Mouse (Mus musculus): ENCODE data around the gene Usp5. TPM values are rescaled to one million over a fixed set of nuclear protein-coding genes. Genes with fewer than 3 reads are reported as not detected.
"Not testable (repeated sequence)": the region's sequence is repeated elsewhere in the genome, so short reads cannot be mapped to it uniquely, and the experiment has no call there.

Usp5 gene
- polyA plus RNA-seq, 1 experiment, result 120 TPM

GRCm38 (mm10) chr6:124840241-124841167 lies 11.2 kb upstream of the Usp5 start, which contains the start of gene Gnb3:
Gene Gnb3, minus strand, starts transcription at chr6:124840275.
- DNase-seq (ENCODE audit: low read depth), result no peak

GRCm38 (mm10) chr6:124839805-124840204 lies 10.5 kb upstream of the Usp5 start:
- DNase-seq (ENCODE audit: low read depth), result no peak

GRCm38 (mm10) chr6:124836411-124836810 lies 7.1 kb upstream of the Usp5 start:
- no peak for DNase-seq (ENCODE audit: low read depth)

GRCm38 (mm10) chr6:124835531-124835930 lies 6.2 kb upstream of the Usp5 start:
- no peak for DNase-seq (ENCODE audit: low read depth)

- DNase-seq (ENCODE audit: low read depth), result no peak
Observed at GRCm38 (mm10) chr6:124834512-124835081, 5.3 kb upstream of the Usp5 start.

- DNase-seq (ENCODE audit: low read depth), result no peak
Observed at GRCm38 (mm10) chr6:124831649-124832048, 2.4 kb upstream of the Usp5 start.

- DNase-seq (ENCODE audit: low read depth), result not testable (repeated sequence)
Observed at GRCm38 (mm10) chr6:124831199-124831598, 1.9 kb upstream of the Usp5 start.

GRCm38 (mm10) chr6:124829799-124830700 lies 766 bp upstream of the Usp5 start:
- DNase-seq (ENCODE audit: low read depth), result no peak

- DNase-seq (ENCODE audit: low read depth), result no peak
Observed at GRCm38 (mm10) chr6:124828101-124828592, 1.1 kb downstream of the Usp5 start.

- no peak for DNase-seq (ENCODE audit: low read depth)
Observed at GRCm38 (mm10) chr6:124822049-124822448, 7.2 kb downstream of the Usp5 start.

GRCm38 (mm10) chr6:124820891-124821290 lies 8.4 kb downstream of the Usp5 start:
- no peak for DNase-seq (ENCODE audit: low read depth)

- DNase-seq (ENCODE audit: low read depth), result no peak
Observed at GRCm38 (mm10) chr6:124817971-124818370, 11.3 kb downstream of the Usp5 start.

GRCm38 (mm10) chr6:124817563-124817962 lies 11.7 kb downstream of the Usp5 start:
- no peak for DNase-seq (ENCODE audit: low read depth)

- DNase-seq (ENCODE audit: low read depth), result no peak
Observed at GRCm38 (mm10) chr6:124817125-124817524, 12.2 kb downstream of the Usp5 start.

GRCm38 (mm10) chr6:124816611-124817010 lies 12.7 kb downstream of the Usp5 start:
- no peak for DNase-seq (ENCODE audit: low read depth)

GRCm38 (mm10) chr6:124814858-124815774 lies 14.2 kb downstream of the Usp5 start:
- no peak for DNase-seq (ENCODE audit: low read depth)

- DNase-seq (ENCODE audit: low read depth), result no peak
Observed at GRCm38 (mm10) chr6:124814448-124814847, 14.8 kb downstream of the Usp5 start.

- no peak for DNase-seq (ENCODE audit: low read depth)
Observed at GRCm38 (mm10) chr6:124813933-124814332, 15.4 kb downstream of the Usp5 start, which contains the start of gene Tpi1. Gene Tpi1, minus strand, starts transcription at chr6:124814296.

GRCm38 (mm10) chr6:124813496-124813895 lies 15.8 kb downstream of the Usp5 start:
- no peak for DNase-seq (ENCODE audit: low read depth)

GRCm38 (mm10) chr6:124812848-124813247 lies 16.4 kb downstream of the Usp5 start:
- no peak for DNase-seq (ENCODE audit: low read depth)

Measured in gonadal fat pad, adult 2 months (tissue).